In the genomic region with DNA sequence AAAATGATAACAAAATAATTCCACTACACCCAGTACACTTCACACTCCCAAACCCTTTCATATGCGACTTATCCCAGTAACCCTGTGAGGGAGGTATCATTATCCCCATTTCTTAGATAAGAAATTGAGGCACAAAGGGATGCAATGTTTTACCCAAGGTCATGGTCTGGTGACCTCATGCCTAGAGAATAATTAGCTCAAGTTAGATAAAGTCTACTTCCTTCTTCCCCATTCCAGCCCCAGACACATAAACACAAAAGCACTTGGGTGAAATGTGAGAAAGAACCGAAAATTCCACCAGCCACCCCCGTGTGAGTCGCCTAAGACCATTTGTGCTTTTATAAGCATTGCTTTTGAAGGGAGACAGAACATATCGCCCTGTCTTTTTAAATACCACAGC, we compare ENCODE assay signal across 14 mouse cellular contexts.
DNase-seq lines count a peak whose midpoint lies in the region; ATAC-seq and TF ChIP-seq lines count a peak whose summit lies in the region.
"Had no signal": no experiment of that assay in that cellular context is flagged by ENCODE, and none has a peak within 500 bp of the region (broad histone marks: within the 10 kb centered on the region; RNA-seq: fewer than 3 reads in every experiment).

No protein-coding gene starts in this region.

- H3K4me3 ChIP-seq in heart, embryonic 13.5 days, result no peak overlapping the region
- H3K4me3 ChIP-seq in lung, embryonic 14.5 days (ENCODE audit: low read depth, low read length), result no peak overlapping the region
- H3K4me3 ChIP-seq in lung, adult 2 months (replicated peaks; ENCODE audit: extremely low read depth, low read depth, low read length), result no peak overlapping the region
- H3K4me3 ChIP-seq in heart, embryonic 16.5 days (ENCODE audit: low read length), result no peak overlapping the region
- H3K4me3 ChIP-seq: hindbrain, embryonic 13.5 days; neural tube, embryonic 13.5 days had no signal

- intact Hi-C loops in heart, postnatal 25 days (cut with DNase I), result no loop called here

- no peaks in the 10 kb centered on the region for H3K9me3 ChIP-seq in heart, embryonic 13.5 days
- no peaks in the 10 kb centered on the region for H3K9me3 ChIP-seq in lung, embryonic 14.5 days (ENCODE audit: low read depth, low read length)
- no peaks in the 10 kb centered on the region for H3K9me3 ChIP-seq in heart, embryonic 16.5 days (replicated peaks; ENCODE audit: control insufficient read depth, low read length)
- H3K9me3 ChIP-seq: hindbrain, embryonic 13.5 days; neural tube, embryonic 13.5 days had no signal

- TF ChIP-seq POLR2A in lung, adult 2 months (IDR thresholded peaks at IDR 0.05; ENCODE audit: borderline replicate concordance, extremely low read depth, low read depth, low read length), result no peak

- H3K4me1 ChIP-seq in heart, embryonic 13.5 days, result peaks cover 84% of the 10 kb centered on the region
- peaks cover 40% of the 10 kb centered on the region for H3K4me1 ChIP-seq in lung, embryonic 14.5 days (ENCODE audit: insufficient read depth)
- H3K4me1 ChIP-seq in lung, adult 2 months (ENCODE audit: control insufficient read depth, insufficient read depth, low read length), result peaks cover 30% of the 10 kb centered on the region
- H3K4me1 ChIP-seq in heart, embryonic 16.5 days (ENCODE audit: control insufficient read depth, insufficient read depth, low read length), result peaks cover 41% of the 10 kb centered on the region

- peak overlapping the region; percentile 5; the same call in 1 of the 2 replicates for H3K4me2 ChIP-seq in heart, embryonic 13.5 days
- H3K4me2 ChIP-seq in lung, embryonic 14.5 days, result no peak overlapping the region
- no peak overlapping the region; the same call in 1 of the 2 replicates for H3K4me2 ChIP-seq in heart, embryonic 16.5 days (ENCODE audit: low read depth, low read length)
- H3K4me2 ChIP-seq: hindbrain, embryonic 13.5 days; neural tube, embryonic 13.5 days had no signal

- TF ChIP-seq CTCF in lung, embryonic 14.5 days (IDR thresholded peaks at IDR 0.05; ENCODE audit: low read depth), result no peak
- no peak for TF ChIP-seq CTCF in lung, adult 2 months (IDR thresholded peaks at IDR 0.05; ENCODE audit: insufficient read depth, low read length)

- DNase-seq in heart, postnatal 25 days (ENCODE audit: low spot score), result no peak
- no peak for DNase-seq in lung, embryonic 14.5 days
- DNase-seq in lung, adult 2 months, result no peak
- peak; percentile 17 for DNase-seq in yolk sac, embryonic 10.5 days (ENCODE audit: low spot score)
- DNase-seq in ovary, postnatal 14 days (ENCODE audit: low spot score), result no peak
- DNase-seq: adrenal gland, postnatal 36 days; cerebellum, adult 11-12 months; lung, postnatal 10 days; midbrain, embryonic 14.5 days; thymus, postnatal 14 days had no signal

- WGBS in heart, embryonic 13.5 days, result 13% methylated on average over 5 of the region's 5 CpGs
- WGBS in lung, embryonic 14.5 days, result 17% methylated on average over 5 of the region's 5 CpGs
- 20% methylated on average over 5 of the region's 5 CpGs for WGBS in lung, adult 2 months
- 25% methylated on average over 5 of the region's 5 CpGs for WGBS in heart, embryonic 16.5 days

- H3K36me3 ChIP-seq in heart, embryonic 13.5 days, result no peaks in the 10 kb centered on the region
- H3K36me3 ChIP-seq in lung, embryonic 14.5 days (ENCODE audit: insufficient read depth), result no peaks in the 10 kb centered on the region; the same call in 1 of the 2 replicates
- no peaks in the 10 kb centered on the region; the same call in 1 of the 2 replicates for H3K36me3 ChIP-seq in heart, embryonic 16.5 days (ENCODE audit: control insufficient read depth, insufficient read depth)
- H3K36me3 ChIP-seq: hindbrain, embryonic 13.5 days; neural tube, embryonic 13.5 days had no signal

- no peak for ATAC-seq in heart, embryonic 13.5 days (ENCODE audit: extremely low read depth, insufficient number of reproducible peaks, low FRiP score, low TSS enrichment)
- no peak for ATAC-seq in lung, embryonic 14.5 days (ENCODE audit: insufficient read depth)
- ATAC-seq in heart, embryonic 16.5 days (replicated peaks; ENCODE audit: extremely low read depth, insufficient read depth, low FRiP score), result no peak

- H3K9ac ChIP-seq in heart, embryonic 13.5 days, result peak overlapping the region; percentile 15; the same call in 1 of the 2 replicates
- no peak overlapping the region for H3K9ac ChIP-seq in lung, embryonic 14.5 days
- no peak overlapping the region for H3K9ac ChIP-seq in heart, embryonic 16.5 days (ENCODE audit: low read length)
- H3K9ac ChIP-seq: hindbrain, embryonic 13.5 days; neural tube, embryonic 13.5 days had no signal

- peak overlapping the region; percentile 60 for H3K27ac ChIP-seq in heart, embryonic 13.5 days (replicated peaks)
- peak overlapping the region; percentile 45; the same call in 1 of the 2 replicates for H3K27ac ChIP-seq in lung, embryonic 14.5 days (ENCODE audit: low read depth)
- H3K27ac ChIP-seq in heart, embryonic 16.5 days (ENCODE audit: low read length), result peak overlapping the region; percentile 67
- H3K27ac ChIP-seq: hindbrain, embryonic 13.5 days; neural tube, embryonic 13.5 days had no signal

- no peaks in the 10 kb centered on the region for H3K27me3 ChIP-seq in heart, embryonic 13.5 days (replicated peaks)
- H3K27me3 ChIP-seq in lung, embryonic 14.5 days (ENCODE audit: insufficient read depth, low read length), result no peaks in the 10 kb centered on the region
- no peaks in the 10 kb centered on the region for H3K27me3 ChIP-seq in heart, embryonic 16.5 days (ENCODE audit: control insufficient read depth, insufficient read depth, low read length)
- H3K27me3 ChIP-seq: hindbrain, embryonic 13.5 days; neural tube, embryonic 13.5 days had no signal
